Mouse (Mus musculus): ENCODE data around the gene Plxnd1. TPM values are rescaled to one million over a fixed set of nuclear protein-coding genes. Genes with fewer than 3 reads are reported as not detected.
A peak's percentile ranks its signal among the peaks of the same experiment; 100 is the strongest.

Plxnd1 gene
- total RNA-seq, 2 experiments from 2014 or later = 38.2 to 43.3 TPM

DNA sequence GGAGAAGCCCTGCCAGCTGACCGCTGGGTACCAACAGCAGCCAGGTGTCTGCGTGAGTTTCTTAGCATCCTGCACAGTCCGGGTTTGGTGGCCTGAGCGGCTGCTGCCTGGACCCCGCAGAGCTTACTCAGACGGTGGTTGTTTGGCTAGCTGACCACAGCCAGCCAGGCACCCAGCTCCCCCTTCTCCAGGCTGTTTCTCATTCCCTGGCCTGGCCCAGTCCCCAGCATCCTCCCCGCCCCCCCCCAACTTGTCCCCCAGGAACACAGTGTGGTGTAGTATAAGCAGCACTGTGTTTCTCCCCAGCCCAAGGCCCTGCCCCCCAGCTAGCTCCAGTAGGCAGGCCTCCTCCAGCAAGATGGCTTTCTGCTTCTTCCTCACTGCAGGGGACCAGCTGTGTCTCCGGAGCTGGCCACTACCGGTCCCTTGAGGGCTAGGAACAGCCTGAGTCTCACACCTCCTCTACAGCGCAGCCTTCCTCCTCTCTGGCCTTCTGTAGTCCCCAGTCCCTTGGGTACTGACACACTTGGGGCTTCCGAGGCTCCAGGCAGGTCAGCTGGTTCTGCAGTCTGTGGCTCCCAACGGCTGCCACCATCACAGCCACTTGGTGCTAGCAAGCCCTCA is 8.2 kb downstream of the Plxnd1 start:
- ATAC-seq (replicated peaks; ENCODE audit: poor library complexity, severe bottlenecking) = no peak

DNA sequence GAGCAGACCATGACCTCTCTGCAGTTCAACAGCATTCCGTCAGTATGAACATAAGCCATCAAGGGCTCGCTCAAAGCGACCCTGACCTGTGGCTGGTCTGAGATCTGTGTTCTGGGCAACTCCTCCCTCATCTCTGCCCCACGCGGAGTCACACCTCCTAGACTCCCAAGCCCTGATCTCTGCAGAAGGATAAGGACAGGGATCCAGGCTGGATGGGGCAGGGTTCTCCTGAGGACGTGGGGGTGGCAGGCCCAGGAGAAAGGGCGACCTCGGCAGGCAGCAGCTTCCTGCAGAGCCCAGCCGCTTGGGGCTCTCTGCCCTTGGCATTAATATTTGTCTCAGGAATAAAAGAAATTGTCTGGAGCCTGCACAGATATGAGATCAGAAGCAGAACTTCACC is 9.2 kb downstream of the Plxnd1 start:
- ATAC-seq (replicated peaks; ENCODE audit: poor library complexity, severe bottlenecking) = no peak

DNA sequence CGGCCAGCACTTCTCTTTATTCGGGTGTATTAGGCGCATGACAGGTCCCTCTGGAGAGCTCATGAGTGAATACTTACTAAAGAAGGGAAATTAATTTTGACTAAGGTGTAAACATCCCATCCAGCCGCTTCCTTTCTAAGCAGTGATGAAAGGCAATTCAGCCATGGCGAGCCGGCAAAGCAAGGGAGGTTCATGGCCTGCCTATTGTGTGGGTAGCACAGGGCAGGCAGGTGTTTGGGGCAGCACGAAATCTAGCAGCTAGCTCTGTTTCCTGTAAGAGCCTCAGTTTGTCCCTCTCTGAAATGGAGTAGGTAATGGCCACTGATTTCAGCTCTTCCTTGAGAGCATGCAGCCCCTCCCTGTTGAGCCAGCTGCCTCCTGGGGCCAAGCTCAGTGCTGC is 10.2 kb downstream of the Plxnd1 start:
- ATAC-seq (replicated peaks; ENCODE audit: poor library complexity, severe bottlenecking) = no peak

DNA sequence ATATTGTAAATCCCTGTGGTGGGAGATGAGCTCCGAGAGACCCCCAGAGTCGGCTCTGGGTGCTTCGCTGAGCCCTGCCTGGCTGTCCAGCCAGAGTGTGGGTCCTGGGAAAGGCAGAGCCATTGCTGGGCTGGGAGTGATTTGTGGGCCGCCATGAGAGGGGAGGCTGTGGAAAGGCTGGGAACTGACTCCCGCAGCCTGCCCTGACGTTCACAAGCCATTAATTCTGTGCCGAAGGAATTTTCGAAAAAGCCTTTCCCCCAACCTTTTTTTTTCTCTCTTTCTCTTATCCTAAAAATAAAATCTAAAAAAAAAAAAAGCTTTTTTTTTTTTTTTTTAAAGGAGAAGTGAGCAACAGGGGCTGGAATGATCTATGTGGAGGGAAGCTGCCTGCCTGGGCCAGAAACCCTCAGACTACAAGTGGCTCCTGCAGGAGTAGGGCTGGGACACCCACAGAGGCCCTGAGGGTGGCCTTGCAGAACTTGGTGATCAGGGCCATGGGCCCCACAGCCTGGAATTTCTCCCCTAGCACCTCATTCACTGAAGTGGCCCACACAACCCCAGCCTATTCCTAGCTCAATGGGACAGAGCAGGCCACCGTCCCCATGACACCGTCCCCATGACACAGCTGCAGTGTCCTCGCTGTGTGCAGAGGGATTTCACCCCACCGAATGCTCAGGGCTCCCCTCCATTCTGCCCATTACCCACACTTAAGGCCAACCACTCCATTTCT is 11.3 kb downstream of the Plxnd1 start:
- ATAC-seq (replicated peaks; ENCODE audit: poor library complexity, severe bottlenecking) = no peak

DNA sequence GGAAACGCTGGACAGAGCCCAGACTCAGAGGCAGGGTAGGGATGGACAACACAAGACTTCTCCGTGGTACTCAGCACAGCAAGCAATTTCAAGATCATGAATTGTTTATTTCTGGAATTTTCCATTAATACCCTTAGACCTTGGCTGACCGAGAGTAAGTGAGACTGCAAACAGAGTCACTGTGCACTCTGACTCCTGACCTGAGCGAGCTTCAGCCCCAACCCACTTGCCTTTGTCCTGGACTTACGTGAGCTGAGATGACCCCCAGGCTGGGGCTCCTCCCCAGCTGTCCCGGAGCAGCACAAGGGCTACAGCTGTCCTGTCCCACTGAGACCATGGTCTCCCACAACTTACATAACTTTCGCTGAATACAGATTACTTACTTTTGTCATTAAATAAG is 11.9 kb downstream of the Plxnd1 start:
- ATAC-seq (replicated peaks; ENCODE audit: poor library complexity, severe bottlenecking) = no peak

DNA sequence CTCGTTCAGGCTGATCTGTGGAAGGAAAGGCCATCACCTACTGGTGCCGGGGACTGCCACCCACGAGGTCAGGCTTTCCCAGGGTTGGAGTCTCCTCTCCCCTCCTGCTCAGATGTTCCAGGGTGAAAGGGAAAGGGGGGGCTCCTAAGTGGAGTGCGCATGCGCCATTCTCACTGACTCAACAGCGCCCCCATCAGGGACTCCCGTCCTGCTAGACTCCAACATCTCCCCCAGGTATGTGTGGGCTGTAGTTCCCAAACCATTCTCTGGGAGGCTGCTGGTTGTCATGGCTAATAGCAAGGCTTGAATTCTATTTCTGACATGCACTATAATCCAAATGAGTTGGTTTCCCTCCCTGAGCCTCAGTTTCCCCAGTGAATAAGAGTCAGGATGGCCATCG is 16.2 kb downstream of the Plxnd1 start:
- no peak for ATAC-seq (replicated peaks; ENCODE audit: poor library complexity, severe bottlenecking)

DNA sequence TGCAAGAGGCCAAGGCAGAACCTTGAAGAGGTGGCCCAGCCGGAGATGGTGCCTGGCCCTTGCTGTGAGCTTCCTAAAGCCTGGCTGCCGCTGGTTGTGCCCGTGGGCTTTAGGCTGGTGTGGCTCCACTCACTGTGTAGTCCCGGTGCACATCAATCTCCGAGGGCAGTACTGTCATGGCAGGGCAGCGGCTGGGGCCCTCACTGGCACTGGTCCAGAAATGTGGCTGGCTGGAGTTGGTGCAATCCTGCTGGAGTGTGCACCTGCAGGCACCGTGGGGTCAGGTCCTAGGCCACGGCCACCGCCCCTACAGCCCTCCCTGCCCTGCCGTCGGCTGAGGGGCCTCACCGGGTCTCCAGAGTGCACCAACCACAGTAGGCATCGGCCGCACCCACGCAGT is 17.0 kb downstream of the Plxnd1 start:
- ATAC-seq (replicated peaks; ENCODE audit: poor library complexity, severe bottlenecking) = no peak

DNA sequence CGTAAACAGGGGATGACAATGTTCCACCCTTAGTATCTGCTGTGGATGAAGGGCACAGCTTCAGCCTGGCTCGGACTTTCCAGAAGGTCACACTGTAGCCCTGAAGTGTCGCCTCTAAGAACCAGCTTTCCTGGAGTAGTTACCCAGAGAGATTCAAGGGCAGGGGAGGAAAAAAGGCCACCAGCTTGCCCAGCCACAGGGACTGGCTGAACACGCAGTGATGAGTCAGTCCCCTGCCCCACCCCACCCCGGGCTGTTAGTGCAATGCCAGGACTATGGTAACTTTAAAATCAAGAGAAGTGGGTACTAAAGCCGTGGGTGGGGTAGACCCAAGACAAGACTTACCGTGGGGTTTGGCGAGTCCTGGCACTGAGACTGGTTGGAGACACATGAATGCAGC is 19.2 kb downstream of the Plxnd1 start:
- ATAC-seq (replicated peaks; ENCODE audit: poor library complexity, severe bottlenecking) = no peak

DNA sequence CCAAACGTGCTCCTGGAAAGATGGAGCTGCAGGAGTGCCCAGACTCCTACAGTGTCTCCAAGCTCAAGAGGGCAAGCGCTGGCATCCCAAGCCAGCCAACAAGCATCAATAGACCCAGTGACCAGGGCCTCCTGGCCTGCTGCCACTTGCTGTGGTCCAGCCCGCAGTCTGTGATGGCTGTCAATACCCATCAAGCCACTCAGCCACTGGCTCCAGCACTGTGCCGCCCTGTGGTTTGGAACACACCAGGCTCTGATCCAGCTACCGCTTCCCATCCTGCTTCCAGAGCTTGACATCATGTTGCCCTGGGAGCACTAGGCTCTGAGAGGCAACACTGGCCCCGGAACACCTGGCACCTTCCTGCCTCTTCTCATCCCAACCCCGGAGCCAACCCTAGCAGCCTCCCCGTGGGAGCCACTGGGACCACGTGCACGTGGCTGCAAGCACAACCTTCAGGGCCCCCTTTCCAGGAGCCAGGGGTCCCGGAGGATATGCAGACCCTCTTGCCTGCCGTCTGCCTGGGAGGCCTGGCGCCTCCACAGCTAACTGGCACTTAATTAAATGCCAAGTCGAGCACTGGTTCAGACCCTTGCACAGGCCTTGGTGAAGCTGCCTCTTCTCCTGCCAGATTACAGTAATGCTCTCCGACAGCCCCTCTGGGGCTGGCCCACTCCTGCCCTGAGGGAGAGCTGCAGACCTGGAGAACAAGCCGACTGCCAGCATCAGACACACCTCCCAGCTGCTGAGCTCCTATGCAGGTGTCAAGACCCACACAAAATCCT is 20.7 kb downstream of the Plxnd1 start:
- no peak for ATAC-seq (replicated peaks; ENCODE audit: poor library complexity, severe bottlenecking)

DNA sequence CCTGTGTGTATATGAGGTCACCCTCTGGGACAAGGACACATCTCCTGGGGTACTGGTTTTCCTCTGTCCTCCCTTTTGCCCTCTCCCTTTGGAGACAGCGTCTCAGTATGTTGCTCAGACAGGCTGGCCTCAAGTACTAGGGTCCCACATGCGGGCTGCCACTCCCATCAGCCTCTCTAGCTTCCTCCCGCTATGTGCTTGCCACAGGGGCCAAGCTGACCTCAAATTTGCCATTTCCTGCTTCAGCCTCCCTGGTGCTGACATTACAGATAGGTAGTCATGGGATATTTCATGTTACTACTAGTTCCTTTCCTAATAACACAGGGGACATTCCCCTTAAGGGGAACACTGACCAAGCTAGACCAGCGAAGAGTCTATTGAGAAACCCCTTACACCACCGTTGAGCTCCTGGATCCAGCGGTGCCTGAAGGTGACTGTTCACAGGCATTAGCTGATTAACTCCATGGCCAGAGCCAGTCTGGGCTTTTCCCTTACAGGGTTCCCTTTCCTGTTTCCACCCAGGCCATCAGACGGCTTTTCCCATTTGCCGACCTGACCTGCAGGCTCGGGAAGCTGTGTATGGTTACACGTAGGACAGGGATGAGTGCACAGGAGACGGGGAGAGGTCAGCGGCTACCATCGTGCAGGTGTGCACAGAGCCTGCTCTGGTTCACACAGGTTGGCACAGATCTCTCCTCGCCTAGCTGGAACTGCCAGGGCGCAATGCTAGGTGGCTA is 21.5 kb downstream of the Plxnd1 start:
- peak; percentile 56 for ATAC-seq (replicated peaks; ENCODE audit: poor library complexity, severe bottlenecking)

DNA sequence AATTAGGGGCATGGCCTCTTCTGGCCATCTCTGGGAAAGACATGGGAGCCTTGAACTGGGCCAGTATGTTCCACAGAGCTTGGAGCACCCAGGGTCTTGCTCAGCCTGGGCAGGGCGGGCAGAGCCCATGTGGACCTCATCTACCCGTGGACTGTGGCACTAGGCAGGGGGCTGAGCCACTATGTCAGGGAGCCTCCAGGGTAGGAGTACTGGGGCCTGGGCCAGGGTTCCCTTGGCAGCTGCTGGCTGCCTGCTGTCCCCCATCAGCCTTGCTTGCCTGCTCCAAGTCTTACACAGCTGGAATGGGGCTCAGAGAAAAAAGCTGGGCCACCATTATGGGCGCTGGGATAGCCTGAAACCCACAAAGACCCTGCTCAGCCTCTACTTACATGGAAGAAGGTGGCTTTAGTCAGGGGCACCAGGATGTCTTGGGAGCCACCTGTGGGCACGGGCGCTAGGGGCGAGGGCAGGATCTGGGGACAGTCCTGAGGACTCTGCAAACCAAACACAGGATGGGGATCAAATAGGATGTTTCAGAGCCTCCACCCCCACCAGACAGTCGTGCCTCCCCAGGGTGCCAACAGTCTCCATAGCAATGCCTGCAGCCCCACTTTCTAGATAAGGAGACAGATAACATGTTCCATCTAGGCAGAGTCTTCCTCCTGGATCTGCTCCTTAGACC is 22.6 kb downstream of the Plxnd1 start:
- ATAC-seq (replicated peaks; ENCODE audit: poor library complexity, severe bottlenecking) = no peak

DNA sequence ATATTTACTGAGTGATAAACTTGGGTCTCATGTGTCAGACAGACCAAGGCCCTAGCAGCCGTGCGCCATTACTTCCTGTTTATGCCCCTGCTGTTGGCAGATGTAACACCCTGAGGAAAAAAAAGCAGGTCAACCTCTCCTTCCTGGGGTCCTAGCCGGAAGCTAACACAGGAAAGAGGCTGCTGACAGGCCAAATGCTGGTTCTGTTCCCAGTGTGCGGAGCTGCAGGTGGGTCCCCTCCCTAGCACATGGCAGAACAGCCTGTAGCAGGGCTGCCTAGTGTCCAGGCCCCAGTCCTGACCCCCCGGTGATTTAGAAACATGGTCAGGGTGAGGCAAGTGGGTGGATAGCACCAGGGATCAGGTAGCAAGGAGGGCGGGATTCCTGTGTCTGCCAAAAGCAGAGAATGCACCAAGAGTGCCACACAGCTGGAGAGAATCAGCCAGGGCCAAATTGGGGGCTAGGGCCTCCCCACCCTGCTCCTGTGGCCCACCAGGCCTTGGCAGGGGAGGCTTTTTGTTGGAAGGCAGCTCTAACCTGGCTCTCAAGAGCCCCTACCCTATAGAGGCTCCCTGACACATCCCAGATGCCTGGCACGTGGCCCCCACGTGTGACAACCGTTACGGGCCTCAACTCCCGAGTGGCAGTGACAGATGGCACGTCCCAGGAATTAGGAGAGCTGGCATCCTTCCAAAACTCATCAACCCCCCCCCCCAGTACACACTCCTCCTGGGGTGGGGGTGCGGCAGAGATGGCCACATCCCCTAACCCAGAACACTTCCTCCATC is 23.3 kb downstream of the Plxnd1 start:
- no peak for ATAC-seq (replicated peaks; ENCODE audit: poor library complexity, severe bottlenecking)

DNA sequence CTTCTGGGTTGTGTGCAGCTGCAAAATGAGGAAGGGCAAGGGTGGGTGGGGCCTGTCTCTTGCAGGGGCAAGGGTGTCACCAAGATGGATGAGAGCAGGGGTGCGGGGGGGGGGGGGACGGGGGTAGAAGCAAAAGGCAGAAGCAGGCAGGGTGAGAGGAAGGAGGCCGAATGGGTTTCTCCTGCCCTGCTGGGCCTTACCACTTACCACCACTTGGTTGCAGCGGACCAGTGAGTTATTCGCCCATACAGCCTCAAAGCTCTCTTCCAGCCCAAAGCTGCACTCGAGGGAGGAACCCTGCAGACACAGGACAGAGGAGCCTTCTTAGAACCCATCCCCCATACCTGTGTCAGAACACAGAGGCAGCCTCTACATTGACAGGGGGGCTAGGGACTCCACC is 24.9 kb downstream of the Plxnd1 start:
- peak; percentile 40 for ATAC-seq (replicated peaks; ENCODE audit: poor library complexity, severe bottlenecking)

DNA sequence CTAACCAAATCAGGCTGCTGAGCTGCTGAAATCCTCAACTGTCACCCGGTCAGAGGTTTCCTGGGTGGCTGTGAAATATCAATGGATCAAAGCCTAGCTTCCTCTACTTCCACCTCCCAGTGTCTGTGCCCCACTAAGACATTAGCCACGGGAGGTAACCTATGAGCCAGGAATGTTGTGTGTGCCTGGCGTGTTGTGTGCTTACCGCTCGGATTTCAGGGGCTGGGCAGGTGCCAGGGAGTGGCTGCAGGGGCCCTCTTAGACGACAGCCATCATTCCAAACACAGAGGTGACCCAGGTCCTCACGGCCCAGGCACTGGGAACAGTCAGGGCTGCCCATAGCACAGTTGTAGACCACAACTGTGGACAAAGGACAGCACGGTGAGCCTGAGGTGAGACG is 25.7 kb downstream of the Plxnd1 start:
- ATAC-seq (replicated peaks; ENCODE audit: poor library complexity, severe bottlenecking) = no peak

DNA sequence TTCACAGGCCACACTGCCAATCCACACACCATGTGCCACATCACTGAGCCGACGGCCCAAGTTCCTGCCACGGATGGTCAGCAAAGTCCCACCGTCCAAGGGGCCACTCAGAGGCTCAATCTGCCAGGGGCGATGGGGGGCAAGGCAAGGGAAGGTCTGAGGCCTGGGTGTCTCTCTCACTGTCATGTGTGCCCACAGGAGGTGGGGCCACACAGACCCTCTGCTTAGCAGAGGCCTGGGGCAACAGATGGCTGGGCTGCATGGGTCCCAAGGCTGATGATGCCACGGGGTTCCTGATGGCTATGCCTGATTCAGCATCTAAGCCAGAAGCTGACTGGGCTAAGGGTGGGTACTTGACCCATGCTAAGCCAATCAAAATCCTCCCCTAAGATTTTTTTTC is 26.1 kb downstream of the Plxnd1 start:
- peak; percentile 45 for ATAC-seq (replicated peaks; ENCODE audit: poor library complexity, severe bottlenecking)

DNA sequence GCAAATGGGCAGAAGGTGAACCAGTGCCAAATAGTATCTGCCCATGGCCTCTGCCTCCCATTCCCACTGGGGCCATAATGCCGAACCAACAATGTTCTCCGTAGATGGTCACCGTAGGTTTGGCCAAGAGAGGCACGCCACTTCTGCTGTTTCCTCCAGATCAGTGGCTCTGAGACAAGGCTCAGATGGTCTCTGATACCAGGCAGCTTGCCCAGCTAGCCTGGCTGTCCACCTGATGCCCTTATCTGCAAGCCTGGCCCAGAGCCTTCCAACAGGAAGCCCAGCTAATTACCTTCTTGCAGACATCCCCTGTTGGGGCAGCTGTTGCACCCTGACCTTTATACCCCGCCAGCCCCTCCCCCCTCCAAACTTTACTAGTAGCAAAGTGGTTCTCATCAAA is 26.7 kb downstream of the Plxnd1 start:
- no peak for ATAC-seq (replicated peaks; ENCODE audit: poor library complexity, severe bottlenecking)

DNA sequence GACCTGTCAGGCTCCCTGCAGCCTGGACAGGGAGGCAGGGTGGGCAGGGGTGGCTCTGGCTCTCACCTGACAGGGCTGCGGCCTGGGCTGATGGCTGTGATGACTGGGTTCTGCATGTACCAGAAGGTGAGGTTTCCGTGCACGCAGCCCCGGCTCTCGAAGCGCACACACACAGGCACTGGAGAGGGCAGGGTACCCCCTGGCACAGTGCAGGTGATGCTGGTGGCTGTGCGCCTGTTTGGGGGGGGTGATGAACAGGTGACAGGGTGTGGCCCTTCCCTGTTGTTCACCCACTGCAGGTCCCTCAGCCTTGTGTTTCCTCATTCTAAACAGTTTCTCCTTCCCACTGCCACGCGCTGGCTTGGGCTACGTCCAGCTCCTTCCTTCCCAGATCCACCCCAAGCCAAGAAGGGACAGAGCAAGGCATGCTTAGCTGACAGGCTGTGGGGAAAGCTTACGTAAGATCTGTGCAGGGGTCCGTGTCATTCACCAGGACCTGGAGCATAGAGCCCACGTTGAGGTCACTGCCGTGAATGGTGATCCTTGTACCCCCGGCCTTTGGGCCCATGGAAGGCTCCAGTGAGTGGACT is 27.4 kb downstream of the Plxnd1 start:
- no peak for ATAC-seq (replicated peaks; ENCODE audit: poor library complexity, severe bottlenecking)

DNA sequence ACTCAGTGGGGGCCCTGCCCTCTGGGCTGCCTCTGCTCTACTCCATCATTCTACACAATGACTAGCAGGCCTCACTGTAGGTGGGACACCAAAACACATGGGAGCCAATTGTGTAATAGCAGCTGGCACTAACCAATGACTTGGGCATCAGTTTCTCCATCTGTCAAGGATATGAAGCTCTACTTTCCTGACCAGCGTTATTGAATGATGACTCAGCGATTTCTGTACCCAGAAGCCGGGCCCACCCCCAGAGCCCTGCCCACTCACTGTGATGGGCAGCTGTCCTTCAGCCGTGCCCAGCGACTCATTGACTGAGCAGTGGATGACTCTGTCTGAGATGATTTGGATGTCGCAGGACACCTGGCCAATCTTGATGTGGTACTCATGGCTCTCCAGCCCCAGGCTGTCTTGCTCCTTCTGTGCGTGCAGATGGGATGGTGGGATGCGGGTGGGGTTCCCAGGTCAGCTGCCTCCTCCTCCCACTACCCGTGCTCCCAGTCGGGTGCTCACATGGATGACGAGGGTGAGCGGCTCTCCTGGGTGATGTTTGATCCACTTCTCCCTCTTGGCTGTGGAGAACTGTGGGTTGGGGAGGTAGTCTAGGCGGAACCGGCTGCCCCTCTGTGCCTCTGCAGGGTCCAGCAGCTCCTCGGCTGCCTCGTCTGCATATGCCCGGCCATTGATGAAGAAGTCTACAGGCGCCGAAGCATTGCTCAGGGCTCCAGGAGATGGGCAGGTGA is 28.4 kb downstream of the Plxnd1 start:
- no peak for ATAC-seq (replicated peaks; ENCODE audit: poor library complexity, severe bottlenecking)
